8 mouse cellular contexts compared by ENCODE assay signal in the genomic region with DNA sequence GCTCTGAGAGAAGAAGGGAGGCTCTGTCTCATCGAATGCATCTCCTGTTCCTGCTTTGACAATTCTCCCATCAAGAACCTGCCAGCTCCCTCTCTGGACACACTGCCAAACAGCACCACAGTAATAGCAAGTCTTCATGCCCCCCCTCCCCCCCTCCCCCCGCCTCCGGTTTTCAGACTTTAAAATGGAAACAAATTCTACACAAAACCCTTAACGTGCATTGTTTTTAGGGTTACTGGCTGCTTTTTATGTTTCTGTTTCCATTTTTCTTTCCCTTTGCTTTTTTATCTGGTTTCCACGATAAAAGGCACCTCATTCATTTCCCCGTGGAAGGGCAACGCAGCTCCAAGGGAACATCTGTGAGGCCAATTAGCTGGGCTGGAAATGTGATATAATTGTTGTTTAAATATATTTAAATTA.
DNase-seq lines count a peak whose midpoint lies in the region; ATAC-seq lines count a peak whose summit lies in the region.

No protein-coding gene starts in this region.

- peak overlapping the region; percentile 57 for H3K4me2 ChIP-seq in heart, embryonic 16.5 days (ENCODE audit: low read depth, low read length)
- peak overlapping the region; percentile 53 for H3K4me2 ChIP-seq in hindbrain, embryonic 15.5 days
- peak overlapping the region; percentile 50 for H3K4me2 ChIP-seq in midbrain, embryonic 13.5 days (replicated peaks)

- no peaks in the 10 kb centered on the region for H3K9me3 ChIP-seq in heart, embryonic 16.5 days (replicated peaks; ENCODE audit: control insufficient read depth, low read length)
- H3K9me3 ChIP-seq in hindbrain, embryonic 15.5 days, result no peaks in the 10 kb centered on the region
- no peaks in the 10 kb centered on the region for H3K9me3 ChIP-seq in midbrain, embryonic 13.5 days

- 8% methylated on average over 7 of the region's 7 CpGs for WGBS in heart, embryonic 16.5 days
- WGBS in hindbrain, embryonic 15.5 days, result 2% methylated on average over 7 of the region's 7 CpGs
- WGBS in midbrain, embryonic 13.5 days, result under 1% methylated on average over 7 of the region's 7 CpGs

- H3K4me1 ChIP-seq in heart, embryonic 16.5 days (ENCODE audit: control insufficient read depth, insufficient read depth, low read length), result peaks cover 3% of the 10 kb centered on the region
- peaks cover 12% of the 10 kb centered on the region for H3K4me1 ChIP-seq in hindbrain, embryonic 15.5 days (replicated peaks)
- H3K4me1 ChIP-seq in midbrain, embryonic 13.5 days (replicated peaks), result peaks cover 18% of the 10 kb centered on the region

- no peak for DNase-seq in heart, adult 8-10 months (ENCODE audit: low spot score)
- DNase-seq in embryo, embryonic 10.5 days (ENCODE audit: low spot score), result peak; percentile 67
- no peak for DNase-seq in adrenal gland, postnatal 25 days
- DNase-seq in adrenal gland, postnatal 10 days, result no peak

- peak overlapping the region; percentile 26 for H3K9ac ChIP-seq in heart, embryonic 16.5 days (ENCODE audit: low read length)
- H3K9ac ChIP-seq in hindbrain, embryonic 15.5 days, result 0 out of 2 replicates have a peak overlapping the region, but pooled peaks have one; percentile 16
- H3K9ac ChIP-seq in midbrain, embryonic 13.5 days (replicated peaks), result no peak overlapping the region

- H3K36me3 ChIP-seq in heart, embryonic 16.5 days (ENCODE audit: control insufficient read depth, insufficient read depth), result no peaks in the 10 kb centered on the region
- no peaks in the 10 kb centered on the region for H3K36me3 ChIP-seq in hindbrain, embryonic 15.5 days
- no peaks in the 10 kb centered on the region for H3K36me3 ChIP-seq in midbrain, embryonic 13.5 days

- ATAC-seq in heart, embryonic 16.5 days (replicated peaks; ENCODE audit: extremely low read depth, insufficient read depth, low FRiP score), result no peak
- ATAC-seq in hindbrain, embryonic 15.5 days (ENCODE audit: low FRiP score, low read depth), result peak; percentile 83; the same call in 1 of the 2 replicates
- peak; percentile 83 for ATAC-seq in midbrain, embryonic 13.5 days
- no peak for ATAC-seq in CD4-positive, CD25-positive, alpha-beta regulatory T cell, adult 4 months

- H3K27me3 ChIP-seq in heart, embryonic 16.5 days (ENCODE audit: control insufficient read depth, insufficient read depth, low read length), result no peaks in the 10 kb centered on the region
- no peaks in the 10 kb centered on the region for H3K27me3 ChIP-seq in hindbrain, embryonic 15.5 days
- no peaks in the 10 kb centered on the region for H3K27me3 ChIP-seq in midbrain, embryonic 13.5 days

- no peak overlapping the region for H3K27ac ChIP-seq in heart, embryonic 16.5 days (ENCODE audit: low read length)
- 0 out of 2 replicates have a peak overlapping the region, but pooled peaks have one; percentile 8 for H3K27ac ChIP-seq in hindbrain, embryonic 15.5 days (replicated peaks)
- peak overlapping the region; percentile 73 for H3K27ac ChIP-seq in midbrain, embryonic 13.5 days

- peak overlapping the region; percentile 48 for H3K4me3 ChIP-seq in heart, embryonic 16.5 days (ENCODE audit: low read length)
- H3K4me3 ChIP-seq in hindbrain, embryonic 15.5 days, result peak overlapping the region; percentile 34
- peak overlapping the region; percentile 34 for H3K4me3 ChIP-seq in midbrain, embryonic 13.5 days (replicated peaks)

Comparison
In these comparisons a context has a peak if more than half of its experiments do, and no peak if none do; other contexts are left out.
1. ATAC-seq: peak in hindbrain, embryonic 15.5 days (single experiment) and midbrain, embryonic 13.5 days (single experiment); none in heart, embryonic 16.5 days (single experiment) and CD4-positive, CD25-positive, alpha-beta regulatory T cell, adult 4 months (single experiment).
2. Peak in every context shown above with its lines, with median percentiles within 50 percentile points of each other: H3K4me2 ChIP-seq and H3K4me3 ChIP-seq.